Mouse (Mus musculus): ENCODE results near the gene Cct4.
A peak's percentile ranks its signal among the peaks of the same experiment; 100 is the strongest.

Gene Cct4

GRCm38 (mm10) chr11:22985510-22985909 is 4.8 kb upstream of the Cct4 start:
- no peak for DNase-seq

GRCm38 (mm10) chr11:22987357-22987756 is 3.0 kb upstream of the Cct4 start:
- DNase-seq, result no peak

- DNase-seq, result no peak
Measured at GRCm38 (mm10) chr11:22989786-22990185, 533 bp upstream of the Cct4 start.

GRCm38 (mm10) chr11:22991218-22991835 is 1.0 kb downstream of the Cct4 start:
- no peak for DNase-seq

GRCm38 (mm10) chr11:22994271-22994670 is 4.0 kb downstream of the Cct4 start:
- DNase-seq, result no peak

- DNase-seq, result no peak
Measured at GRCm38 (mm10) chr11:22995461-22995860, 5.1 kb downstream of the Cct4 start.

- no peak for DNase-seq
Measured at GRCm38 (mm10) chr11:22998308-22998707, 8.0 kb downstream of the Cct4 start.

- DNase-seq, result no peak
Measured at GRCm38 (mm10) chr11:23005276-23005675, 15.0 kb downstream of the Cct4 start.

GRCm38 (mm10) chr11:23007166-23007480 is 16.8 kb downstream of the Cct4 start:
- no peak for DNase-seq

GRCm38 (mm10) chr11:23007481-23008180 is 17.3 kb downstream of the Cct4 start, which contains the start of gene Fam161a:
TSS of gene Fam161a (plus strand) at chr11:23007531.
- DNase-seq, result peak; percentile 88

- peak; percentile 89 for DNase-seq
Measured at GRCm38 (mm10) chr11:23008181-23008823, 18.0 kb downstream of the Cct4 start.

GRCm38 (mm10) chr11:23008824-23009200 is 18.5 kb downstream of the Cct4 start:
- no peak for DNase-seq

GRCm38 (mm10) chr11:23013096-23013495 is 22.8 kb downstream of the Cct4 start:
- DNase-seq, result no peak

GRCm38 (mm10) chr11:23013580-23014294 is 23.4 kb downstream of the Cct4 start:
- DNase-seq, result no peak

GRCm38 (mm10) chr11:23014996-23015395 is 24.7 kb downstream of the Cct4 start:
- no peak for DNase-seq

GRCm38 (mm10) chr11:23017943-23018342 is 27.6 kb downstream of the Cct4 start:
- DNase-seq, result no peak

GRCm38 (mm10) chr11:23020116-23020770 is 29.9 kb downstream of the Cct4 start:
- DNase-seq, result peak; percentile 7

GRCm38 (mm10) chr11:23020841-23021240 is 30.5 kb downstream of the Cct4 start:
- DNase-seq, result no peak

GRCm38 (mm10) chr11:23023155-23023554 is 32.8 kb downstream of the Cct4 start:
- no peak for DNase-seq

- DNase-seq, result no peak
Measured at GRCm38 (mm10) chr11:23024169-23024568, 33.9 kb downstream of the Cct4 start.

- DNase-seq, result no peak
Measured at GRCm38 (mm10) chr11:23028957-23029356, 38.6 kb downstream of the Cct4 start.

- no peak for DNase-seq
Measured at GRCm38 (mm10) chr11:23029399-23029798, 39.1 kb downstream of the Cct4 start.

- DNase-seq, result no peak
Measured at GRCm38 (mm10) chr11:23047252-23047651, 56.9 kb downstream of the Cct4 start.

Measured in kidney, adult 11 months (tissue).